Mouse (Mus musculus) cortical plate, adult 2 months (tissue): Measurements from ENCODE around the gene Fbxo11.

Experiments
- CTCF ChIP-seq: fragments of 200-500 bp; IDR thresholded peaks from 2 replicates; pipeline ENCODE4 v1.5.1; 2011; ENCODE audit warnings: mild to moderate bottlenecking, control low read depth, low read length; ENCODE audit not compliant: insufficient read depth; ENCODE audit errors: extremely low read depth
- POLR2A ChIP-seq: fragments of 200-500 bp; IDR thresholded peaks from 2 replicates; pipeline ENCODE4 v1.6.1; 2011; ENCODE audit warnings: mild to moderate bottlenecking, low read length, control low read depth; ENCODE audit not compliant: insufficient read depth; ENCODE audit errors: extremely low read depth

GRCm38 (mm10) chr17:88095517-88096198 lies 30.6 kb upstream of the Fbxo11 start:
- TF ChIP-seq POLR2A (no peak), CTCF (no peak)
